Mouse (Mus musculus) mesoderm, embryonic 11.5 days (tissue): ENCODE data around the gene Ptchd4.

Experiments used
- DNase-seq: peaks from one replicate; pipeline ENCODE4 v3.0.0-alpha.2; 2012; ENCODE audit warnings: low read depth, low spot score

The Ptchd4 gene

GRCm38 (mm10) chr17:42315669-42316611 is at the start of gene Ptchd4:
TSS of gene Ptchd4 (plus strand) at chr17:42315947.
- DNase-seq = peak; percentile 63

- DNase-seq = no peak
Observed at GRCm38 (mm10) chr17:42276861-42277260, 38.9 kb upstream of the Ptchd4 start.

DNA sequence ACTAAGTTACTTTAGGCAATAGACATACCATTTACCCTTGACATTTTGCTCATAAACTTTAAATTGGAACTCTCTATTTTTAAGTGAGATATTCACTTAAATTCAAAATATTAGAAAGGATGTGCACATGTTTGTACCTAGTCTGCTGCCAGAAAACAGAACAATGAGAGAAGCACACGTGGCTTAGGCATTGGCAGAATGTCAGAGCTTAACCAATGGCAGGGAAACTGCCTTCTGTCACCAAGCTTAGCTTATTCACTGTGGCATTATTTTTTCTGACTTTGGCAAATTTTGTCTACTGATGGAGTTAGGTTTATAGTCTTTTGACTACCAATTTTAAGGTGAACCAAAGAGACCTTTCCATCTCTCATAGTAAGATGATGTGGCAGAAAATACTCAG is 31.4 kb upstream of the Ptchd4 start:
- DNase-seq = no peak

- no peak for DNase-seq
Observed at GRCm38 (mm10) chr17:42286255-42286654, 29.5 kb upstream of the Ptchd4 start.

DNA sequence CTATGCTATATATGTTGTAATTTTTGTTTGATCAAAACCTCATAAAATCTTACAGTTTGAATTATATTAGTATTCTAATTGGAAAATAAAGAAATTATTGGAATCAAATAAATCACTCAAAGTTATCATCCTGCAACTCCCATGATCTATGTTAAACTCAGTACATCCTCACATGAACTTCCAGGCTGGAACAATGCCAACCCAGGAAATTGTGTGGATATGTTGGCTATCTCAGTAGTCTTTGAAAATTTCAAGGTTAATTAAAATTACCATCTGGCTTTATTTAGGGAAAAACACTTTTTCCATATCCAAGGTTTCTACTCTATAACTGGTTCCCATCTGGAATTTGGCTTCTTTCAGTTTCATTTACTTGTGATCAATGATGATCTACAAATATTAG is 25.4 kb upstream of the Ptchd4 start:
- DNase-seq = no peak

- DNase-seq = no peak
Observed at GRCm38 (mm10) chr17:42291793-42292192, 24.0 kb upstream of the Ptchd4 start.

DNA sequence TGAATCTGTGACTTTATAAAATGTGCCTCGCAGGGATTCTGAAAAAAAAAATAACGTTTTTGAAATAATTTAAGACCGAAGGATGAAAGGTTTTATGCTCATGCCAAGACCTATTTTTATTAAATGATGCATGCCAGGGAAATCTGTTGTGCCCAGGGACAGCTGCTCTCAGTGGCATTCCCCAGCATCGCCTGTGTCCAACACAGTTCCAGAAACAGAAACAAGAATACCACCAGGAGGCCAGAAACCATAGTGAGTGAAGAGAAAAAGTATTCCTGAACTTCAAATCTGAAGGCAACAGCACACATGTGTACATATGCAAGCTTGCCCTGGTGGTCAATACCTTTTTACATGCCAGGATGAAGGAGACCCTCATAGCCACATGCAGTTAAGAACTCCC is 17.8 kb upstream of the Ptchd4 start:
- DNase-seq = no peak

DNA sequence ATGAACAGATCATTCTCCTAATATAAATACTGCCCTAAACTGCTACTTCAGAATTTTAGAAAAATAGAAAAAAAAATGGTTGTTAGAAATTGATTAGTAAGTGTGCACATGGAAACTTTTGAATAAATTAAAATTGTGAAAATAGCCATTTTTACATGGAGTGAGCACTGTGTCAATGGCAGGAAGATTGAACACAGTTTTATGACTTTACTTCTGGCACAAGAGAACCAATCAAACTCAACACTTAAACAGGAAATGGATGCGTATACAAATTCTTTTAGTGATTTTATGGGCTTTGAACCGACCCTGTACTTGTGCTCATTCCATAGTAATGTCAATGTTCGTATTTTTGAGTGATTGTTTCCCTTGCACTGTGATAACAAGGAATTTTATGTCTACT is 16.1 kb upstream of the Ptchd4 start:
- DNase-seq = no peak

DNA sequence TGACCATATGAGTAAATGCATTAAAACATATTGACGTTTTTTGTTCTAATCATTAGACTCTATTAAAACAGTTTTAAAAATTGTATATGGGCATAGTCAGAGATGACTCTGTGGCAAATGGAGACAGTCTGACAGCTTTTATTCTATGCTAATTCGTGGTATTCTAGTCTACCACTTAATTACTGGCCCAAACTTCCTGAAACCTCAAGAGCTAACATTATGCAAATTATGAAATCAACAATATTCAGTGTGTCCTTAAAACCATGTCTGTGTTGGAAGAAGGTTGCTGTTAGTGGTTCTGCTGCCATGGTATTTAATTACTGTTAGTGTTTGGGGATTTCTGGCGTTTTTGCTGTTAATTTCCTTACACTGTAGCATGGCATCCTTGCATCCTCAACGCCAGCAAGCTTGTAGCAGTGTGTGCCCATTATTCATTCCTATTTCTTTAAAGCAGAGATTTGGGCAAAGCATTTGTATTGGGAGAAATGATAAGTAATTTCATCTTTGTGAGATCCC is 12.6 kb upstream of the Ptchd4 start:
- DNase-seq = no peak

DNA sequence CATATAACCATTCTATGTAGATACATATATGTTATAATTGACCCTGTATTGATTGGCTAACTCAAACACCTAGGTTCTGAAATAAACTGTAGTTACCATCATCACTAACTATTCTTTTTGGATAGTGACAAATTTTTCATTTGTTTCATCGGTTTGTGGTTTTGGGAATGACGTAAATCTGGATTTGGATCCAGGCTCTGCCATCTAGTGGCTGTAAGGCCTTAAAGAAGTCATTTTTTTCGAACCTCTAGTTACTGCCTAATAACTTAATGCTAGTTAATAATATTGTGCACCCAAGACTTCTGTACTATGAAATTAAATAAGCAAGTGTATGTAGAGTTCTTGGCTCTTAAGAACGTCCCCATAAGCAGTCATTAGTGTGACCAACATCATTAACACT is 11.5 kb upstream of the Ptchd4 start:
- no peak for DNase-seq

DNA sequence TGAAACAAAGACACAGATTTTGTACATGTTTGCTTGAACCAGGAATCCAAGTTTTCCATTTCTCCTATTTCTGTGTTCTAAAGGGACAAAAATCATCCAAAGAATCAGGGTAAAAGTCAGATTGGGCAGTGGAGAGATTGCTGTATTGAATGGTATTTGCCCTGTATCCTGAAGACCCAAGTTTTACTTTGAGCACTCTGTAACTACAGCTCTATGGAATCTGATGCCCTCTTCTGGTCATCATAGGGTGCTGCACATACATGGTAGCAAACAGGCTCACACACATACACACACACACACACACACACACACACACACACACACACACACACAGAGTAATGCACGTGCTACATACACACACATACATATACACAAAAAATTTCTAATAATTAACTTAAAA is 8.7 kb upstream of the Ptchd4 start:
- DNase-seq = no peak

DNA sequence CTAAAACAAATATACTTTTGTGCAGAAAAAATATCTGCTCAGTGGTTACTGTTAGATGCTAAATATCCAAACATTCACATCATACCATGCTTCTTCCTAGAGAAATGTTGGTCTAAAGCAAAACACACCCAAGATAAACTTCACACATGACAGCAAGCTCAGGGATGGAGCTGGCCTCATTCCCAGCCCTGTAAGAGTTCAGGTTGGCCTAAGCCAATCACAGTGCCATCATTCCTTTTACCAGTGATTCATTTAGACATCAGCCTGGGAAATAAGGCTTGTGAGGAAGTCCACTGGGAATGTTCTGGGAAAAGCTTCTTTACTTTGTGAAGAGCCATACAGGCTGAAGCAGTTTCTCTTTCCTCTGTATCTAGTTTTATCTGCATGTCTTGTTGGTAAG is 5.6 kb upstream of the Ptchd4 start:
- no peak for DNase-seq

DNA sequence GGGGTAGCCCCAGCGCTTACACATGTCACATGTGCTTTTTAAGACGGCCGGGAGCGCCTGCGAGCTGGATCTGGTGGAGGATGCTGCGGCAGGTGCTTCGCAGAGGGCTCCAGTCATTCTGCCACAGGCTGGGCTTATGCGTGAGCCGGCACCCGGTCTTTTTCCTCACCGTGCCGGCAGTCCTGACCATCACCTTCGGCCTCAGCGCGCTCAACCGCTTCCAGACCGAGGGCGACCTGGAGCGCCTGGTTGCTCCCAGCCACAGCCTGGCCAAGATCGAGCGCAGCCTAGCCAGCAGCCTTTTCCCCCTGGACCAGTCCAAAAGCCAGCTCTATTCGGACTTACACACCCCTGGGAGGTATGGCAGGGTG is 850 bp downstream of the Ptchd4 start:
- peak; percentile 20 for DNase-seq

GRCm38 (mm10) chr17:42335787-42336186 is 20.0 kb downstream of the Ptchd4 start:
- DNase-seq = no peak

DNA sequence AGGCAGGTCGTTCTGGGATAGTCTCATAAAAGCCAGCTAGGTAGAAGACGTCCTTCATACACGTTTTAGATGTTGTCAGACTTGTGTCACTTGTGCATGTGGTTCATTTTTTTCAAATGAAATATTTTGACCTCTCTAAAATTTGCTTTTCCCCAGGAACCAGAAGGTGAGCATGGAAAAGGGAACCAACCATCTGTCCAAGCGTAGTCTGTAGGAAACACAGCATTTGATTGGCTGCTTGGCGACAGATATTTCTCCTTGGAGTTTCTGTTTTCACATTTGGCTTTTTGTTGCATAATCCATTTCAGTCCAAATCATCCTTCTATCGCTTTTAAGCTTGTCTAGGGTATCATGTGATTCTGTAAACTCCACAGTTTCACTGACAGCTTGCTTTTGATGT is 20.8 kb downstream of the Ptchd4 start:
- DNase-seq = no peak

GRCm38 (mm10) chr17:42346027-42346426 is 30.3 kb downstream of the Ptchd4 start:
- DNase-seq = no peak

DNA sequence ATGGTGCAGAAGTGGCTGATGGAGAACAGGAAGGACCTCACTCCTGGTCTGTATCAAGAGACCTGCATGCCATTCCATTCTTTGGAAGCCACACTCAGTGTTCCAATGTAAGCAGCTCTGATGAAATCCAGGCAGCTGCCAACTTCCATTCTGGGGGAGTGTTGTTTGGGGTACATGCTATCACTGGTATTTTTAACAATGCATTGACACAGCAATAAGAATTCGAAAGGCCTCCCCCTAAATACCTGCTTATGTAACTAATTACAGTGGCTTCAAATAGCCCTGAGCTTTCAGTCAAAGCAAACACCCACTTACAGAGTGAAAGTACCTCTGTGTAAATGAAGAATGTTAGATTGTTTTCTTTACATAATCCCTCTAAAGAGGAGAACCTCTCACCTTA is 42.7 kb downstream of the Ptchd4 start:
- DNase-seq = no peak

DNA sequence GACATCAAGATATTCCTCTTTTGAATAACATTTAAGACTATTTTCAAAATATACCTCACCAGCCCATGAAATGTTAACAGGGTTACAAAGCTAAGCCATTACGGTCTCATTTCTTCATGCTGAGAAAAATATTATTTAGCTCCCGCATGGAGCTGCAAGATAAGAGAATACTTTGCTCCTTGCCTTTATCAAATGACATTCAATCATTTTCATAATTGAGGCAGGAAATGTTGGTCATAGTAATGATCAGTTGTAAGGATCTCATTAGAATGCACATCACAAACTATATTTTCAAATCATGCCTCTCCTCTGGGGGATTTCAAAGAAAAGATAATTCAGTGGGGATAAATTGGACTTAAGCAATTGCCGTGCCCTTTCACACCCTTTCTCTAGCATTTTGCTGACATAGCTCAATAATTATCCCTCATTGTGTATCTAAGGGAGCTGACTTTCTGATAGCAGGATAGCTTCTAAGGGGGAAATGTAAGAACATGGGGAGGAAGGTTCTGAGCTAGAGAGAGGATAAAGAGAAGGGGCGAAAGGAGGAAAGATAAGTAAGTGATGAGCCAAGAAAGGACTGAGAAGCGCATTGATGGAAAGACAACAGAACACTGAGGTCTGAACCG is 47.5 kb downstream of the Ptchd4 start:
- no peak for DNase-seq

- no peak for DNase-seq
Observed at GRCm38 (mm10) chr17:42364716-42365115, 49.0 kb downstream of the Ptchd4 start.

- DNase-seq = no peak
Observed at GRCm38 (mm10) chr17:42374881-42375280, 59.1 kb downstream of the Ptchd4 start.

- no peak for DNase-seq
Observed at GRCm38 (mm10) chr17:42393086-42393485, 77.3 kb downstream of the Ptchd4 start.

DNA sequence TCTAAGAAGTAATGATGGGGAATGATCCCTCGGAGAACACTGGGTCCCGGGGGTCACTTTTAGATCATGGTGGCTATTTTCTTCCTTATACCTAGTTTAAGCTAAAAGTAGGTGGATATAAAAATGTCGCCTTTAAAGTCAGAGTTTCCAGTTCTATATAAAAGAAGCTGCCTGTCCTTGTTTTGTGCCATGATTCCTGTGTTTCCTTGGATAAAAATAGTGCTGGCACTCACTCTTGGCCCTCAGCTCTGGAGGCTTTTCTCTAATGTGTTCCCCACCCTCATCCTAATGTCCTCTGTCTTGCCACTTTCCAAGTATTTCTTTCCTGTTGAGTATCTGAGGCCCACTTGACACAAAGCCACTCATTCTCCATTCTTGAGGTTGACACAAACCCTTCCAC is 79.6 kb downstream of the Ptchd4 start:
- DNase-seq = no peak

DNA sequence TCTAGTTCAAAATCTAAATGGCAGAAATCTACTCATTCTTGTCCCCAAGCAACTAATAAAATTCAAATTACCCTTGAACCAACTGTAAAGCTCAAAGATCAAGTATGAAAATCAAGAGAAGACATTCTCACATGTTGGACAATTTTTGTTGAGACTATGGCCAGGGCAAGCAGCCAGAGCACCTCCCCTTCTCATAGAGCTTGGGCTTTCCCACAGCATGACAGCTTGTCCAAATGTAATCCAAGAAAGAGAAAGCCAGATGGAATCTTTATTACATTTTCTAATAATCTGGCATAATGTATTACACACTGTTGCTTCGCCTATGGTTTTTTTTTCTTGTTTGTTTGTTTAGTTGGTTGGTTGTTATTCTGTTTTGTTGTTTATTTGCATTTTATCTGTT is 102.7 kb downstream of the Ptchd4 start:
- DNase-seq = no peak
